Mouse (Mus musculus): ENCODE measurements around the gene Ank3.

GRCm38 (mm10) chr10:70018691-70019090 is 620.1 kb downstream of the Ank3 start:
- TF ChIP-seq CTCF (IDR thresholded peaks at IDR 0.05; ENCODE audit: extremely low read depth, insufficient read depth, insufficient read length, insufficient replicate concordance) (no peak), POLR2A (IDR thresholded peaks at IDR 0.05; ENCODE audit: low read depth, low read length) (no peak)

Measured in spleen, adult 2 months (tissue).